8 mouse cellular contexts compared by ENCODE assay signal in the genomic region with DNA sequence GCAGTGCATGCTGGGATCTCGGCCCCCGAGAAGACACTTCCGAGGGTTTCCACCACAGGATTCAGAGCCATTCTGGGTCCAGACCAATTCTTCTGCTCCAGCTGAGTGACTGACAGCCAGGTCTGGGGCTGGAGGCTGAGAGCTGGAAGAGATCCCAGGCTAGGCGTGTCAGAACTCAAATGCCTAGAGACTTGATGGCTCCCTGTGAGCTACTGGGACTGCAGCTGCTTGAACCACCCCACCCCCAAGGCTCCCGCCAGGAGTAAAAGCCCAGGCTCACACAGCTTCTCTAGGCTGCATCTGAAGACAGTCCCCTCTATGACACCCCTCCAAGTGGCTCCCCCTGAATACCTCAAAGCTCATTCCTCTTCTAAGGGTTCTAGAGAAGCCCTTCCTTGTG. TPM values are rescaled to one million over a fixed set of nuclear protein-coding genes. Genes with fewer than 3 reads are reported as not detected.
DNase-seq lines count a peak whose midpoint lies in the region; ATAC-seq lines count a peak whose summit lies in the region.
"Had no signal": no experiment of that assay in that cellular context is flagged by ENCODE, and none has a peak within 500 bp of the region (broad histone marks: within the 10 kb centered on the region; RNA-seq: fewer than 3 reads in every experiment).

No protein-coding gene starts in this region.

- intact Hi-C loops in left cerebral cortex, postnatal 14 days (cut with DNase I): no loop called here

- no peaks in the 10 kb centered on the region for H3K9me3 ChIP-seq in intestine, embryonic 16.5 days (ENCODE audit: control insufficient read depth, low read length)
- H3K9me3 ChIP-seq: liver, embryonic 13.5 days had no signal

- no peak overlapping the region for H3K27ac ChIP-seq in intestine, embryonic 16.5 days (ENCODE audit: low read length)
- H3K27ac ChIP-seq: liver, embryonic 13.5 days had no signal

- 50% methylated on average over 5 of the region's 5 CpGs for WGBS in intestine, embryonic 16.5 days

- no peaks in the 10 kb centered on the region for H3K27me3 ChIP-seq in intestine, embryonic 16.5 days (replicated peaks; ENCODE audit: control insufficient read depth, insufficient read depth, low read length)
- H3K27me3 ChIP-seq: liver, embryonic 13.5 days had no signal

- peak; percentile 29 for DNase-seq in retina, postnatal 1 day
- no peak for DNase-seq in retina, embryonic 14.5 days (ENCODE audit: low spot score)
- DNase-seq in frontal cortex, postnatal 36 days (ENCODE audit: low spot score in 2 of 2): peak; percentile 68 to 80
- peak; percentile 66 to 73 for DNase-seq in left cerebral cortex, postnatal 14 days (ENCODE audit: low spot score in 2 of 2)
- peak; percentile 56 for DNase-seq in right cerebral cortex, postnatal 14 days
- DNase-seq: liver, embryonic 13.5 days had no signal

- peak; percentile 74 for ATAC-seq in intestine, embryonic 16.5 days
- ATAC-seq in monocyte, adult 5-6 weeks (replicated peaks; ENCODE audit: insufficient number of reproducible peaks, low FRiP score, low TSS enrichment, poor library complexity, severe bottlenecking): no peak

- H3K4me2 ChIP-seq in intestine, embryonic 16.5 days (ENCODE audit: low read depth, low read length): no peak overlapping the region
- H3K4me2 ChIP-seq: liver, embryonic 13.5 days had no signal

- no peaks in the 10 kb centered on the region for H3K36me3 ChIP-seq in intestine, embryonic 16.5 days (ENCODE audit: control insufficient read depth, insufficient read depth, low read length)
- H3K36me3 ChIP-seq: liver, embryonic 13.5 days had no signal

- H3K4me1 ChIP-seq in intestine, embryonic 16.5 days (ENCODE audit: control insufficient read depth, insufficient read depth, low read length): no peaks in the 10 kb centered on the region
- H3K4me1 ChIP-seq: liver, embryonic 13.5 days had no signal

- H3K9ac ChIP-seq in intestine, embryonic 16.5 days (ENCODE audit: low read depth, low read length): peak overlapping the region; percentile 24; the same call in 1 of the 2 replicates
- H3K9ac ChIP-seq: liver, embryonic 13.5 days had no signal

- H3K4me3 ChIP-seq in intestine, embryonic 16.5 days (ENCODE audit: low read length): no peak overlapping the region
- H3K4me3 ChIP-seq: liver, embryonic 13.5 days had no signal

RNA-seq across cellular contexts. Expression of a gene that starts 42.0 kb away (rescaled TPM):
- polyA plus RNA-seq in intestine, embryonic 16.5 days (2015; fragmentation: Nextera tagmentation; extraction: Ambion mirVana): 0.04 and 0.05 TPM in 2 replicates
- 1 to 10 TPM in 1 of 2 experiments, under 1 TPM in 1; 0.51 to 1.3 TPM for total RNA-seq in left cerebral cortex, postnatal 14 days (2021)
- not detected in 3 replicates for total RNA-seq in monocyte, adult 5-6 weeks (2017)
- polyA plus RNA-seq: liver, embryonic 13.5 days had no signal

RNA-seq across cellular contexts. Expression of a gene that starts 44.6 kb away (rescaled TPM):
- polyA plus RNA-seq in intestine, embryonic 16.5 days (2015; fragmentation: Nextera tagmentation; extraction: Ambion mirVana): 1,500 and 1,563 TPM in 2 replicates
- total RNA-seq in left cerebral cortex, postnatal 14 days (2021): 100 to 1,000 TPM; 371 to 390 TPM
- not detected in 3 replicates for total RNA-seq in monocyte, adult 5-6 weeks (2017)

Comparison
In these comparisons a context has a peak if more than half of its experiments do, and no peak if none do; other contexts are left out.
1. RNA of a gene that starts 44.6 kb away (total RNA-seq): 371 to 390 TPM in left cerebral cortex, postnatal 14 days; not detected in monocyte, adult 5-6 weeks; every median in the first group is over 100 times any median in the second.